Mouse (Mus musculus): ENCODE results near the gene C2cd4b. TPM values are rescaled to one million over a fixed set of nuclear protein-coding genes. Genes with fewer than 3 reads are reported as not detected.

Gene C2cd4b
- not detected in 2 replicates for total RNA-seq (2017)

- ATAC-seq (replicated peaks in 1 of 2; ENCODE audit: insufficient read depth in 1 of 2, low FRiP score in 2 of 2, low TSS enrichment in 1 of 2, low read depth in 1 of 2, poor library complexity in 2 of 2, severe bottlenecking in 2 of 2), result no peak
Measured at GRCm38 (mm10) chr9:67759163-67759955, at the start of gene C2cd4b. Gene C2cd4b, plus strand, starts transcription at chr9:67759437.

- ATAC-seq (replicated peaks in 1 of 2; ENCODE audit: insufficient read depth in 1 of 2, low FRiP score in 2 of 2, low TSS enrichment in 1 of 2, low read depth in 1 of 2, poor library complexity in 2 of 2, severe bottlenecking in 2 of 2), result peak; percentile 53 to 64; a peak in 2 of 4 replicates
Measured at GRCm38 (mm10) chr9:67711051-67711877, 48.0 kb upstream of the C2cd4b start.

- ATAC-seq (replicated peaks in 1 of 2; ENCODE audit: insufficient read depth in 1 of 2, low FRiP score in 2 of 2, low TSS enrichment in 1 of 2, low read depth in 1 of 2, poor library complexity in 2 of 2, severe bottlenecking in 2 of 2), result no peak
Measured at GRCm38 (mm10) chr9:67712146-67712545, 47.1 kb upstream of the C2cd4b start.

GRCm38 (mm10) chr9:67717081-67717480, 42.2 kb upstream of the C2cd4b start:
- no peak for ATAC-seq (replicated peaks in 1 of 2; ENCODE audit: insufficient read depth in 1 of 2, low FRiP score in 2 of 2, low TSS enrichment in 1 of 2, low read depth in 1 of 2, poor library complexity in 2 of 2, severe bottlenecking in 2 of 2)

- no peak for ATAC-seq (replicated peaks in 1 of 2; ENCODE audit: insufficient read depth in 1 of 2, low FRiP score in 2 of 2, low TSS enrichment in 1 of 2, low read depth in 1 of 2, poor library complexity in 2 of 2, severe bottlenecking in 2 of 2)
Measured at GRCm38 (mm10) chr9:67718596-67718995, 40.6 kb upstream of the C2cd4b start.

- ATAC-seq (replicated peaks in 1 of 2; ENCODE audit: insufficient read depth in 1 of 2, low FRiP score in 2 of 2, low TSS enrichment in 1 of 2, low read depth in 1 of 2, poor library complexity in 2 of 2, severe bottlenecking in 2 of 2), result no peak
Measured at GRCm38 (mm10) chr9:67720150-67720549, 39.1 kb upstream of the C2cd4b start.

GRCm38 (mm10) chr9:67722378-67722777, 36.9 kb upstream of the C2cd4b start:
- no peak for ATAC-seq (replicated peaks in 1 of 2; ENCODE audit: insufficient read depth in 1 of 2, low FRiP score in 2 of 2, low TSS enrichment in 1 of 2, low read depth in 1 of 2, poor library complexity in 2 of 2, severe bottlenecking in 2 of 2)

- ATAC-seq (replicated peaks in 1 of 2; ENCODE audit: insufficient read depth in 1 of 2, low FRiP score in 2 of 2, low TSS enrichment in 1 of 2, low read depth in 1 of 2, poor library complexity in 2 of 2, severe bottlenecking in 2 of 2), result no peak
Measured at GRCm38 (mm10) chr9:67725196-67725595, 34.0 kb upstream of the C2cd4b start.

GRCm38 (mm10) chr9:67733716-67734115, 25.5 kb upstream of the C2cd4b start:
- no peak for ATAC-seq (replicated peaks in 1 of 2; ENCODE audit: insufficient read depth in 1 of 2, low FRiP score in 2 of 2, low TSS enrichment in 1 of 2, low read depth in 1 of 2, poor library complexity in 2 of 2, severe bottlenecking in 2 of 2)

- ATAC-seq (replicated peaks in 1 of 2; ENCODE audit: insufficient read depth in 1 of 2, low FRiP score in 2 of 2, low TSS enrichment in 1 of 2, low read depth in 1 of 2, poor library complexity in 2 of 2, severe bottlenecking in 2 of 2), result peak in 1 of 2 experiments; percentile 39; a peak in 1 of 4 replicates
Measured at GRCm38 (mm10) chr9:67735426-67735825, 23.8 kb upstream of the C2cd4b start.

- no peak for ATAC-seq (replicated peaks in 1 of 2; ENCODE audit: insufficient read depth in 1 of 2, low FRiP score in 2 of 2, low TSS enrichment in 1 of 2, low read depth in 1 of 2, poor library complexity in 2 of 2, severe bottlenecking in 2 of 2)
Measured at GRCm38 (mm10) chr9:67741256-67741655, 18.0 kb upstream of the C2cd4b start.

GRCm38 (mm10) chr9:67753411-67754182, 5.6 kb upstream of the C2cd4b start:
- no peak for ATAC-seq (replicated peaks in 1 of 2; ENCODE audit: insufficient read depth in 1 of 2, low FRiP score in 2 of 2, low TSS enrichment in 1 of 2, low read depth in 1 of 2, poor library complexity in 2 of 2, severe bottlenecking in 2 of 2)

- no peak for ATAC-seq (replicated peaks in 1 of 2; ENCODE audit: insufficient read depth in 1 of 2, low FRiP score in 2 of 2, low TSS enrichment in 1 of 2, low read depth in 1 of 2, poor library complexity in 2 of 2, severe bottlenecking in 2 of 2)
Measured at GRCm38 (mm10) chr9:67754713-67755112, 4.5 kb upstream of the C2cd4b start.

- peak; percentile 66 to 71; a peak in 3 of 4 replicates for ATAC-seq (replicated peaks in 1 of 2; ENCODE audit: insufficient read depth in 1 of 2, low FRiP score in 2 of 2, low TSS enrichment in 1 of 2, low read depth in 1 of 2, poor library complexity in 2 of 2, severe bottlenecking in 2 of 2)
Measured at GRCm38 (mm10) chr9:67758686-67759085, 551 bp upstream of the C2cd4b start.

- ATAC-seq (replicated peaks in 1 of 2; ENCODE audit: insufficient read depth in 1 of 2, low FRiP score in 2 of 2, low TSS enrichment in 1 of 2, low read depth in 1 of 2, poor library complexity in 2 of 2, severe bottlenecking in 2 of 2), result peak in 1 of 2 experiments; percentile 36; a peak in 1 of 4 replicates
Measured at GRCm38 (mm10) chr9:67759956-67760764, 923 bp downstream of the C2cd4b start.

GRCm38 (mm10) chr9:67760991-67761390, 1.8 kb downstream of the C2cd4b start:
- ATAC-seq (replicated peaks in 1 of 2; ENCODE audit: insufficient read depth in 1 of 2, low FRiP score in 2 of 2, low TSS enrichment in 1 of 2, low read depth in 1 of 2, poor library complexity in 2 of 2, severe bottlenecking in 2 of 2), result no peak

GRCm38 (mm10) chr9:67763326-67763725, 4.1 kb downstream of the C2cd4b start:
- ATAC-seq (replicated peaks in 1 of 2; ENCODE audit: insufficient read depth in 1 of 2, low FRiP score in 2 of 2, low TSS enrichment in 1 of 2, low read depth in 1 of 2, poor library complexity in 2 of 2, severe bottlenecking in 2 of 2), result no peak

Data from hematopoietic stem cell, adult 5-6 weeks (primary cell).